Comparison of ENCODE assay signal across 10 mouse cellular contexts in the genomic region with DNA sequence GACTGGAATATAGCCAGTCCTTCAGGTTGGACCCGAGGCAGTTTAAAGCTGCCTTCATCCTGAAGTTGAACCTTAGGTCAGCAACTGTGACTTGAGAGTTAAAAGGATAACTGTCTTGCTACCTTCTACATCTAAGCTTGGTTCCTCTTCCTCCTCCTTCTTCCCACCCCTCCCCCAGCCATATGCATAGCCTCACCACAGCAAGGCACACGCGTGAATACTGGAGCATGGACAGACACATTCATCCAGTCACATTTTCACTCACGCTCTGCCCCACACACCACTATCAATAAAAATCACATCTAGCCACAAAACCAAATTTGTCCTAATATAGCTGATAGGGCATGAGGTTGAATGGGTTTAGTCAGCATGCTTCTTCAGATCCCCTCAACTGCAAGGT. TPM values are rescaled to one million over a fixed set of nuclear protein-coding genes. Genes with fewer than 3 reads are reported as not detected.
DNase-seq lines count a peak whose midpoint lies in the region; ATAC-seq and TF ChIP-seq lines count a peak whose summit lies in the region.
"Had no signal": no experiment of that assay in that cellular context is flagged by ENCODE, and none has a peak within 500 bp of the region (broad histone marks: within the 10 kb centered on the region; RNA-seq: fewer than 3 reads in every experiment).

No protein-coding gene starts in this region.

- no peak overlapping the region for H3K27ac ChIP-seq in ES-Bruce4 (ENCODE audit: insufficient read depth, low read length)
- H3K27ac ChIP-seq in hindbrain, embryonic 10.5 days = peak overlapping the region; percentile 87; the same call in 1 of the 2 replicates
- H3K27ac ChIP-seq in midbrain, embryonic 13.5 days = peak overlapping the region; percentile 92
- H3K27ac ChIP-seq: limb, embryonic 12.5 days had no signal

- H3K27me3 ChIP-seq in E14TG2a.4 (ENCODE audit: insufficient read depth, low read length) (peaks cover 43% of the 10 kb centered on the region), ES-Bruce4 (ENCODE audit: control insufficient read depth, insufficient read depth, low read length, poor library complexity, severe bottlenecking) (peaks cover 13% of the 10 kb centered on the region)
- H3K27me3 ChIP-seq in hindbrain, embryonic 10.5 days (ENCODE audit: insufficient read depth, poor library complexity, severe bottlenecking) = peaks cover 35% of the 10 kb centered on the region
- no peaks in the 10 kb centered on the region for H3K27me3 ChIP-seq in midbrain, embryonic 13.5 days

- H3K9me3 ChIP-seq in E14TG2a.4 (ENCODE audit: low read length) (no peaks in the 10 kb centered on the region), ES-Bruce4 (replicated peaks; ENCODE audit: control insufficient read depth, insufficient read depth, low read length, poor library complexity, severe bottlenecking) (no peaks in the 10 kb centered on the region)
- H3K9me3 ChIP-seq in hindbrain, embryonic 10.5 days = no peaks in the 10 kb centered on the region
- no peaks in the 10 kb centered on the region for H3K9me3 ChIP-seq in midbrain, embryonic 13.5 days
- H3K9me3 ChIP-seq: limb, embryonic 12.5 days had no signal

- H3K4me1 ChIP-seq in E14TG2a.4 (replicated peaks; ENCODE audit: low read depth, low read length) (peaks cover 35% of the 10 kb centered on the region), ES-Bruce4 (ENCODE audit: control insufficient read depth, insufficient read depth, low read length) (no peaks in the 10 kb centered on the region)
- peaks cover 33% of the 10 kb centered on the region for H3K4me1 ChIP-seq in hindbrain, embryonic 10.5 days (replicated peaks)
- peaks cover 45% of the 10 kb centered on the region for H3K4me1 ChIP-seq in midbrain, embryonic 13.5 days (replicated peaks)

- H3K36me3 ChIP-seq in E14TG2a.4 (ENCODE audit: insufficient read depth, low read length) (no peaks in the 10 kb centered on the region), ES-Bruce4 (ENCODE audit: control insufficient read depth, insufficient read depth, low read length, poor library complexity, severe bottlenecking) (no peaks in the 10 kb centered on the region)
- no peaks in the 10 kb centered on the region for H3K36me3 ChIP-seq in hindbrain, embryonic 10.5 days
- no peaks in the 10 kb centered on the region for H3K36me3 ChIP-seq in midbrain, embryonic 13.5 days
- H3K36me3 ChIP-seq: limb, embryonic 12.5 days had no signal

- 73% methylated on average over 4 of the region's 4 CpGs for WGBS in hindbrain, embryonic 10.5 days
- 53% methylated on average over 4 of the region's 4 CpGs for WGBS in midbrain, embryonic 13.5 days

- no peak overlapping the region for H3K9ac ChIP-seq in ES-Bruce4 (ENCODE audit: low read depth, poor library complexity, severe bottlenecking)
- peak overlapping the region; percentile 87 for H3K9ac ChIP-seq in midbrain, embryonic 13.5 days (replicated peaks)
- H3K9ac ChIP-seq: limb, embryonic 12.5 days had no signal

- TF ChIP-seq EP300 in ES-Bruce4 (IDR thresholded peaks at IDR 0.05; ENCODE audit: insufficient read depth, low read depth, low read length) = no peak

- no peak for DNase-seq in hindbrain, embryonic 10.5 days (ENCODE audit: low spot score)
- no peak for DNase-seq in thymus, postnatal 14 days
- DNase-seq in urinary bladder, postnatal 4 days (ENCODE audit: low spot score in 2 of 2) = no peak
- DNase-seq in spleen, adult 12 weeks (ENCODE audit: low spot score) = no peak
- DNase-seq: adrenal gland, postnatal 36 days; kidney, adult 9 months had no signal

- ATAC-seq in midbrain, embryonic 13.5 days = no peak

- no peak for TF ChIP-seq POLR2A in ES-Bruce4 (IDR thresholded peaks at IDR 0.05; ENCODE audit: insufficient read depth, low read length)

- TF ChIP-seq CTCF in E14TG2a.4 (conservative IDR thresholded peaks at IDR 0.05; ENCODE audit: low read length) = no peak
- TF ChIP-seq CTCF in ES-Bruce4 (IDR thresholded peaks at IDR 0.05; ENCODE audit: low read depth, low read length) = no peak

- peak overlapping the region; percentile 77 for H3K4me3 ChIP-seq in E14TG2a.4 (replicated peaks; ENCODE audit: low read length)
- H3K4me3 ChIP-seq in ES-Bruce4 (ENCODE audit: low read depth, low read length) = peak overlapping the region; percentile 18; the same call in 1 of the 2 replicates
- H3K4me3 ChIP-seq in hindbrain, embryonic 10.5 days = peak overlapping the region; percentile 68
- H3K4me3 ChIP-seq in midbrain, embryonic 13.5 days (replicated peaks) = peak overlapping the region; percentile 77
- H3K4me3 ChIP-seq: limb, embryonic 12.5 days had no signal

- H3K4me2 ChIP-seq in midbrain, embryonic 13.5 days (replicated peaks) = peak overlapping the region; percentile 76

RNA-seq across cellular contexts. Expression of a gene that starts 1.8 kb away (rescaled TPM):
- polyA plus RNA-seq in ES-Bruce4 (2011; ENCODE audit: insufficient read depth, insufficient read length, low read depth, missing spikeins) = 0.12 and 0.49 TPM in 2 replicates
- 12.7 and 20.9 TPM in 2 replicates for polyA plus RNA-seq in hindbrain, embryonic 10.5 days (2016; fragmentation: Nextera tagmentation; extraction: Ambion mirVana)
- 44.4 and 45.3 TPM in 2 replicates for polyA plus RNA-seq in midbrain, embryonic 13.5 days (2015; fragmentation: Nextera tagmentation; extraction: Ambion mirVana)

Comparison
In these comparisons a context has a peak if more than half of its experiments do, and no peak if none do; other contexts are left out.
1. H3K4me3 ChIP-seq: peak in every context shown above with its lines; median percentile 77 in E14TG2a.4; 77 in midbrain, embryonic 13.5 days; 68 in hindbrain, embryonic 10.5 days; 18 in ES-Bruce4.